Mouse (Mus musculus) liver, embryonic 14.5 days (tissue): ENCODE data around the gene Ncan. TPM values are rescaled to one million over a fixed set of nuclear protein-coding genes. Genes with fewer than 3 reads are reported as not detected.

Source experiments
- ATAC-seq: fragments of 200-750 bp; cut with Nextera tagmentation; 2 replicates; pipeline ENCODE4 v1.8.0; 2017; ENCODE audit warnings: moderate number of reproducible peaks, mild to moderate bottlenecking, moderate library complexity; ENCODE audit not compliant: insufficient read depth
- DNase-seq, 3 experiments: peaks; one replicate each; pipeline ENCODE4 v3.0.0-alpha.2; 2012 to 2013; ENCODE audit warnings: low read depth in 3 of 3, low spot score in 3 of 3
- H3K27ac ChIP-seq: fragments of 300-500 bp; sonication (generic); 2 replicates; pipeline ENCODE4 v1.5.1; 2014; ENCODE audit warnings: moderate library complexity, mild to moderate bottlenecking, control low read depth, inconsistent platforms
- H3K27me3 ChIP-seq: fragments of 300-500 bp; sonication (generic); 2 replicates; pipeline ENCODE4 v1.6.1; 2014; ENCODE audit warnings: mild to moderate bottlenecking, low read length, moderate library complexity; ENCODE audit not compliant: control insufficient read depth, insufficient read depth
- H3K36me3 ChIP-seq: fragments of 300-500 bp; sonication (generic); replicated peaks from 2 replicates; pipeline ENCODE4 v1.6.1; 2014; ENCODE audit warnings: low read depth; ENCODE audit not compliant: control insufficient read depth, insufficient read depth
- H3K4me1 ChIP-seq, 2 experiments: fragments of 200-500 bp in 1 of 2; fragments of 300-500 bp in 1 of 2; sonication (generic) in 1 of 2; replicated peaks; 2 replicates each; pipeline ENCODE4 v1.6.1; 2012 to 2014; ENCODE audit warnings: antibody characterized with exemption in 1 of 2, inconsistent platforms in 1 of 2, low read length in 1 of 2; ENCODE audit not compliant: control insufficient read depth in 2 of 2, insufficient read depth in 2 of 2
- H3K4me2 ChIP-seq: fragments of 300-500 bp; sonication (generic); 2 replicates; pipeline ENCODE4 v1.6.1; 2014; ENCODE audit warnings: low read depth, mild to moderate bottlenecking, control low read depth, moderate library complexity
- H3K4me3 ChIP-seq, 2 experiments: fragments of 200-500 bp in 1 of 2; fragments of 300-500 bp in 1 of 2; sonication (generic) in 1 of 2; 2 replicates each; pipeline ENCODE4 v1.5.1; 2012 to 2014; ENCODE audit warnings: low read depth in 2 of 2, low read length in 2 of 2, mild to moderate bottlenecking in 2 of 2, control low read depth in 1 of 2, inconsistent platforms in 1 of 2, moderate library complexity in 1 of 2; ENCODE audit not compliant: insufficient read depth in 1 of 2
- H3K9ac ChIP-seq: fragments of 300-500 bp; sonication (generic); replicated peaks from 2 replicates; pipeline ENCODE4 v1.6.1; 2014; ENCODE audit warnings: mild to moderate bottlenecking, control low read depth, moderate library complexity
- H3K9me3 ChIP-seq: fragments of 300-500 bp; sonication (generic); 2 replicates; pipeline ENCODE4 v1.6.1; 2016; ENCODE audit warnings: low read length, mixed read lengths; ENCODE audit not compliant: control insufficient read depth
- CTCF ChIP-seq: IDR thresholded peaks from 2 replicates; pipeline ENCODE4 v1.5.1; 2016; ENCODE audit warnings: antibody characterized with exemption, low read depth, control low read depth
- EP300 ChIP-seq: IDR thresholded peaks from 2 replicates; pipeline ENCODE4 v1.6.1; 2016; ENCODE audit warnings: antibody characterized with exemption, low read depth
- WGBS: fragments of 180-500 bp; shearing (Covaris S2); extraction: QIAGEN DNeasy Blood & Tissue Kit; methylation state at CpG from one replicate; pipeline ENCODE4 v1.1.7; 2014; ENCODE audit not compliant: insufficient replicate concordance; 5-methylcytosine and 5-hydroxymethylcytosine counted together
- polyA plus RNA-seq, 2 experiments: library from polyadenylated mRNA; depleted of rRNA in 1 of 2; stranded (reverse) in 1 of 2; unstranded in 1 of 2; fragments of >200 nt; fragmentation: Nextera tagmentation in 1 of 2; extraction: Ambion mirVana in 1 of 2; gene quantifications; 2 replicates each; pipeline versions ENCODE4 v1.2.1 to v1.2.3; 2012 to 2014

Ncan gene
- polyA plus RNA-seq, 2 experiments = 0.01 TPM; not detected in 1

DNA sequence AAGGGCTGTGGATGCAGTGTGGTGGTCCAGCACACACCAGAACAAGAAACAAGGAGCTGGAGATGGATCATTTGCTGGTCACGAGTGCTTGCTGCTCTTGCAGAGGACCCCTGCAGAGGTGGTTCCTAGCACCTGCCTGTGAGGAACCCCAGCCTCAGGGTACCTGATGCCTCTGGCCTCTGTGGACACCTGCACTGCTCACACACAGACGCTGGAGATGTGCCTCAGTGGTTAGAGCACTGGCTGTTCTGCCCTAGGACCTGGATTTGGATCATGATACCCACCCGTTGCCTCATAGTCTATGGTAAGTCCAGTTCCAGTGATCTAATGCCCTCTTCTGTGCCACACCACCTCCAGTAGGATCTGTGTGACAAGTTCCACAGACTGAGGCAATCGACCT lies 15.9 kb upstream of the Ncan start:
- 70% methylated on average over 4 of the region's 4 CpGs for WGBS
- no peak for DNase-seq

DNA sequence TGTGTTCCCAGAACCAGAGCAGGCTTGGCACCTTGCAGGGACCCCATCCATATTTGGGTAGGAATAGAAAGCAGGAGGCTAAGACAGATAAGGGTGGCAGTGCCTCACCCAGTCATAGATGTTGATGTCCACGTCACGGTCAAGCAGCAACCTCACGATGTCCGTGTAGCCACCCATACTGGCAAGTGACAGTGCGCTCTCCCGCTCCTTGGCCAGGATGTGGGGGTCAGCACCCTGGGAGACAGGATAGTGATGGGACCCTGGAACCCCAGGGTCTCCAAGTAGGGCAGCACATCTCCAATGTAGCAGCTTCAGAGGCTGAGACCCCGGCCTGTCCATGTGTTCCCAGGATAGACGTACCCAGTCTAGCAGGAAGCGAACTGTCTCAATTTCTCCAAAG lies 14.3 kb upstream of the Ncan start:
- no peak overlapping the region for H3K27ac ChIP-seq
- DNase-seq = no peak
- WGBS = 70% methylated on average over 9 of the region's 9 CpGs

More for the DNA sequence above, 15.9 kb upstream of the Ncan start:
- H3K4me3 ChIP-seq = no peak overlapping the region
- H3K36me3 ChIP-seq = peaks cover 10% of the 10 kb centered on the region
- H3K27ac ChIP-seq = no peak overlapping the region
- H3K4me2 ChIP-seq = no peak overlapping the region
- H3K27me3 ChIP-seq = no peaks in the 10 kb centered on the region
- no peak for TF ChIP-seq EP300
- TF ChIP-seq CTCF = no peak
- H3K9ac ChIP-seq = no peak overlapping the region
- no peak for ATAC-seq
- H3K9me3 ChIP-seq = no peaks in the 10 kb centered on the region
- peaks cover 14 to 25% of the 10 kb centered on the region in 2 experiments for H3K4me1 ChIP-seq

DNA sequence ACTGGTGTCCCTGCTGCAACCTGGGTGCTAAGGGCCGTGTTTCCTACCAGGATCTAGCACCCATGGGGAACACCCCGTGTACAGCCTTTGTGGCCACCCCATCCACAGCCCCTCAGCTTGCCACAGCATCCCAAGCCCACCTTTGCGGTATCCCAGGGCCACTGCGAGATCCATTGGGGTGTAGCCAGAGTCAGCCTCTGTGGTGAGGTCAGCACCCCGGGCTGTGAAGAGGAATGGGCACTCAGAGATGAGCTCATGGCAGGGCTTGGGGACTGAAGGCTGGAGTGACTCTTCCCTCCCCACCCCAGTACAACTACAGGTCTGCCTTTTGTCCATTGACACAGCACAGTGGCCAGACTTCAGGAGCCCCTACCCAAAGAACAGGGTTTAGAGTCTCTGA lies 13.4 kb upstream of the Ncan start:
- no peak for TF ChIP-seq CTCF
- no peak for TF ChIP-seq EP300
- Histone ChIP-seq H3K27me3 (no peaks in the 10 kb centered on the region), H3K4me1 (peaks cover 14 to 26% of the 10 kb centered on the region in 2 experiments), H3K9me3 (no peaks in the 10 kb centered on the region), H3K4me3 (no peak overlapping the region), H3K9ac (no peak overlapping the region), H3K27ac (no peak overlapping the region), H3K4me2 (no peak overlapping the region), H3K36me3 (peaks cover 10% of the 10 kb centered on the region)
- ATAC-seq (no peak), DNase-seq (no peak)
- WGBS = 78% methylated on average over 5 of the region's 5 CpGs

More for the DNA sequence above, 14.3 kb upstream of the Ncan start:
- Histone ChIP-seq H3K27me3 (no peaks in the 10 kb centered on the region), H3K36me3 (peaks cover 10% of the 10 kb centered on the region), H3K4me1 (peaks cover 14 to 19% of the 10 kb centered on the region in 2 experiments), H3K4me2 (no peak overlapping the region), H3K4me3 (no peak overlapping the region), H3K9me3 (no peaks in the 10 kb centered on the region), H3K9ac (no peak overlapping the region)
- TF ChIP-seq EP300 (no peak), CTCF (no peak)
- ATAC-seq = no peak

DNA sequence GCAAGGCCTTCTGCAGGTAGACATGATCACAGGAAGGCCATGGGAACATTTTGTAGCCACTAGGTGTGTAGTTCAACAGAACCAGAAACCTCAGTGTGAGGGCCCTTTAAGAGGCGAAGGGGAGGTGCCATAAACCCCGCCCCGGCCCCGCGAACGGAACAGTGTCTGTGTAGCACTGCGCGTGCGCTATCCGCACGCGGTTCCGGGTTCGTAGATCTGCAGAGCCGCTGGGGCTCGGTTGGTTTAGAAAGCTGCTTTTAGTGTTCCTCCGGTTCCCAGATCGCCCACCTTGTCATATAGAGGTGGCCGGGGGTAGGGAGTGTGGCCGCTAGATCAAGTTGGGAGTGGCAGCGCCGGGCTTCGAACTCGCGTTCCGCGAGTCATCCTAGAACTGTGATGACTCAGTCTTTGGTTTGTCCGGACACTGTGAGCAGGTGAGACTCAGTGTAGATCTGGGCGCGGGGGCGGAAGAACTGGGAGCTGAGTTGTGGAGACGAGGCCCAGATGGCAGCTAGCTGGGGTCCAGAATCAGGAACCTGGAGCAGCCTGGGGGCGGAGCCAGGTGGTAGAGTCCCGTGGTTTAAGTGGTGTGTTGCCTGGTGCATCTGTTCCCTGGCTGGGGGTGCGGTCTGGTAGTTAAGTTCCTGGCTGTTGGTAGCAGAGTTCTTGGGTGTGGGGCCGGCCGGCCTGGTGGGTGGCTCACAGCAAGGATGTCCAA lies 10.7 kb upstream of the Ncan start, which contains the start of gene Nr2c2ap:
Nr2c2ap (plus strand) TSS at position 168 of the 718 bp plus-strand sequence.
- no peaks in the 10 kb centered on the region for H3K27me3 ChIP-seq
- peak within 1 kb of the TSS; percentile 90 for H3K4me2 ChIP-seq
- H3K9ac ChIP-seq = peak within 1 kb of the TSS; percentile 78
- ATAC-seq = peak; percentile 83
- TF ChIP-seq CTCF (no peak), EP300 (no peak)
- H3K36me3 ChIP-seq = peaks cover 10% of the 10 kb centered on the region
- H3K4me3 ChIP-seq = peak within 1 kb of the TSS; percentile 68 to 87
- peak; percentile 70 to 76 (median 72) for DNase-seq
- peak within 1 kb of the TSS; percentile 25 for H3K27ac ChIP-seq
- no peaks in the 10 kb centered on the region for H3K9me3 ChIP-seq
- WGBS = 1% methylated on average over 37 of the region's 37 CpGs
- peaks cover 7 to 20% of the 10 kb centered on the region in 2 experiments for H3K4me1 ChIP-seq

DNA sequence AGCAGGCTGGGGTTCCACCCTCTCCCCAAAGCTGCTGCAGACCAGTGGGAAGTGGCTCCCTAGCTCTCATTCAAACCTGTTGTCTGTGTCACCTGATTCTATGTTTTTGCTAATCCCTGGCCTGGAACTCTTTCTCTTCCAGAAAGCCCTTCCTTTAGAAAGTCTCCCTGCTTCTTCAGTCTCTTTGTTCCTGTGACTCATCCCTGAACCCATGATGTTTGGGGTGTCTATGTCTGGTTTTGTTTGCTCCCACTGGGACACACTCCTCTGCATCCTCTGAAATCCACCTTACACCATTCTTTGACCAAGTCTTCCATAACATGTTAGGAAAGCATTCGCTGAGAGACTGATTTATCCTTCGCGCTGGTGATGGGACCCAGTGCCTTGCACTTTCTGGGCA lies 9.4 kb upstream of the Ncan start:
- no peak for ATAC-seq
- Histone ChIP-seq H3K4me3 (no peak overlapping the region), H3K4me2 (no peak overlapping the region), H3K9ac (no peak overlapping the region), H3K4me1 (peaks cover 7 to 20% of the 10 kb centered on the region in 2 experiments), H3K27me3 (no peaks in the 10 kb centered on the region), H3K9me3 (no peaks in the 10 kb centered on the region), H3K36me3 (peaks cover 7% of the 10 kb centered on the region; the same call in 1 of the 2 replicates), H3K27ac (no peak overlapping the region)
- no peak for DNase-seq
- 71% methylated on average over 3 of the region's 3 CpGs for WGBS
- TF ChIP-seq EP300 (no peak), CTCF (no peak)
